Mouse (Mus musculus) midbrain, embryonic 12.5 days (tissue): Measurements from ENCODE around the gene Vmn1r85. TPM values are rescaled to one million over a fixed set of nuclear protein-coding genes. Genes with fewer than 3 reads are reported as not detected.

Experiments used
- ATAC-seq: fragments of 200-750 bp; cut with Nextera tagmentation; 2 replicates; pipeline ENCODE4 v1.8.0; 2017; ENCODE audit warnings: low read depth, moderate TSS enrichment, moderate library complexity; ENCODE audit not compliant: low FRiP score
- H3K27ac ChIP-seq: fragments of 300-500 bp; sonication (generic); replicated peaks from 2 replicates; pipeline ENCODE4 v1.5.1; 2016; ENCODE audit warnings: mild to moderate bottlenecking
- H3K27me3 ChIP-seq: fragments of 300-500 bp; sonication (generic); 2 replicates; pipeline ENCODE4 v1.6.1; 2016; ENCODE audit warnings: mild to moderate bottlenecking
- H3K36me3 ChIP-seq: fragments of 300-500 bp; sonication (generic); 2 replicates; pipeline ENCODE4 v1.6.1; 2016
- H3K4me1 ChIP-seq: fragments of 300-500 bp; sonication (generic); 2 replicates; pipeline ENCODE4 v1.6.1; 2016
- H3K4me2 ChIP-seq: fragments of 300-500 bp; sonication (generic); replicated peaks from 2 replicates; pipeline ENCODE4 v1.6.1; 2016; ENCODE audit warnings: mild to moderate bottlenecking, moderate library complexity
- H3K4me3 ChIP-seq: fragments of 300-500 bp; sonication (generic); 2 replicates; pipeline ENCODE4 v1.5.1; 2016; ENCODE audit warnings: mild to moderate bottlenecking
- H3K9ac ChIP-seq: fragments of 300-500 bp; sonication (generic); replicated peaks from 2 replicates; pipeline ENCODE4 v1.6.1; 2016; ENCODE audit warnings: mild to moderate bottlenecking, moderate library complexity
- H3K9me3 ChIP-seq: fragments of 300-500 bp; sonication (generic); 2 replicates; pipeline ENCODE4 v1.6.1; 2016; ENCODE audit warnings: mild to moderate bottlenecking
- WGBS: fragments of 180-500 bp; shearing (Covaris S2); methylation state at CpG from one replicate; pipeline ENCODE4 v1.1.7; 2016; 5-methylcytosine and 5-hydroxymethylcytosine counted together
- polyA plus RNA-seq: library from polyadenylated mRNA; unstranded; fragments of >200 nt; fragmentation: Nextera tagmentation; extraction: Ambion mirVana; gene quantifications from 2 replicates; pipeline ENCODE4 v1.2.1, GENCODE M21; 2016

Gene Vmn1r85
- polyA plus RNA-seq, 1 experiment from 2014 or later, result not detected

- Histone ChIP-seq H3K4me3 (peak overlapping the region; percentile 51), H3K36me3 (no peaks in the 10 kb centered on the region), H3K4me1 (peaks cover 6% of the 10 kb centered on the region), H3K9me3 (no peaks in the 10 kb centered on the region), H3K9ac (no peak overlapping the region), H3K27ac (0 out of 2 replicates have a peak overlapping the region, but pooled peaks have one; percentile 91), H3K27me3 (no peaks in the 10 kb centered on the region), H3K4me2 (peak overlapping the region; percentile 52)
- WGBS, result 97% methylated on average over 2 of the region's 2 CpGs
- ATAC-seq, result no peak
These were observed 41.5 kb downstream of the Vmn1r85 start for GRCm38 (mm10) chr7:13053501-13053900.

- Histone ChIP-seq H3K27ac (no peak overlapping the region), H3K4me2 (no peak overlapping the region), H3K4me1 (peaks cover 6% of the 10 kb centered on the region), H3K9me3 (no peaks in the 10 kb centered on the region), H3K27me3 (no peaks in the 10 kb centered on the region), H3K9ac (no peak overlapping the region), H3K4me3 (no peak overlapping the region), H3K36me3 (no peaks in the 10 kb centered on the region)
- no peak for ATAC-seq
- WGBS, result 87% methylated on average over 13 of the region's 13 CpGs
These were observed 42.0 kb downstream of the Vmn1r85 start for GRCm38 (mm10) chr7:13053001-13053400.

- ATAC-seq, result peak; percentile 50
- peaks cover 6% of the 10 kb centered on the region; the same call in 1 of the 2 replicates for H3K9me3 ChIP-seq
- no peak overlapping the region for H3K4me2 ChIP-seq
- H3K27ac ChIP-seq, result no peak overlapping the region
- H3K4me3 ChIP-seq, result no peak overlapping the region
- 6% methylated on average over 2 of the region's 2 CpGs for WGBS
- H3K36me3 ChIP-seq, result no peaks in the 10 kb centered on the region
- H3K4me1 ChIP-seq, result peaks cover 14% of the 10 kb centered on the region
- H3K27me3 ChIP-seq, result peaks cover 47% of the 10 kb centered on the region
- no peak overlapping the region for H3K9ac ChIP-seq
These were observed 48.9 kb downstream of the Vmn1r85 start for GRCm38 (mm10) chr7:13046084-13046483.

GRCm38 (mm10) chr7:13044254-13044625 lies 50.7 kb downstream of the Vmn1r85 start:
- Histone ChIP-seq H3K9me3 (peaks cover 6% of the 10 kb centered on the region; the same call in 1 of the 2 replicates), H3K9ac (peak overlapping the region; percentile 67), H3K27me3 (peaks cover 53% of the 10 kb centered on the region), H3K4me2 (peak overlapping the region; percentile 87), H3K4me3 (peak overlapping the region; percentile 50), H3K4me1 (peaks cover 16% of the 10 kb centered on the region), H3K36me3 (no peaks in the 10 kb centered on the region), H3K27ac (no peak overlapping the region)
- WGBS, result 3% methylated on average over 23 of the region's 23 CpGs
- ATAC-seq, result peak; percentile 17

GRCm38 (mm10) chr7:13043445-13044253 lies 51.3 kb downstream of the Vmn1r85 start:
- peak overlapping the region; percentile 87 for H3K4me2 ChIP-seq
- peak; percentile 35 for ATAC-seq
- no peaks in the 10 kb centered on the region for H3K36me3 ChIP-seq
- peak overlapping the region; percentile 67 for H3K9ac ChIP-seq
- WGBS, result 6% methylated on average over 88 of the region's 88 CpGs
- H3K9me3 ChIP-seq, result peaks cover 6% of the 10 kb centered on the region; the same call in 1 of the 2 replicates
- no peak overlapping the region; the same call in 1 of the 2 replicates for H3K27ac ChIP-seq
- H3K27me3 ChIP-seq, result peaks cover 53% of the 10 kb centered on the region
- H3K4me3 ChIP-seq, result peak overlapping the region; percentile 50
- H3K4me1 ChIP-seq, result peaks cover 22% of the 10 kb centered on the region

GRCm38 (mm10) chr7:13043120-13043444 lies 51.9 kb downstream of the Vmn1r85 start:
- Histone ChIP-seq H3K9ac (peak overlapping the region; percentile 67; the same call in 1 of the 2 replicates), H3K27ac (no peak overlapping the region), H3K4me2 (peak overlapping the region; percentile 87), H3K27me3 (peaks cover 53% of the 10 kb centered on the region), H3K9me3 (peaks cover 6% of the 10 kb centered on the region; the same call in 1 of the 2 replicates), H3K36me3 (no peaks in the 10 kb centered on the region), H3K4me1 (peaks cover 25% of the 10 kb centered on the region), H3K4me3 (peak overlapping the region; percentile 50)
- 42% methylated on average over 16 of the region's 16 CpGs for WGBS
- no peak for ATAC-seq

- no peak overlapping the region for H3K9ac ChIP-seq
These were observed 52.5 kb downstream of the Vmn1r85 start for GRCm38 (mm10) chr7:13042511-13042910.

GRCm38 (mm10) chr7:13041256-13041655 lies 53.7 kb downstream of the Vmn1r85 start:
- Histone ChIP-seq H3K27me3 (peaks cover 53% of the 10 kb centered on the region), H3K4me3 (no peak overlapping the region), H3K9ac (no peak overlapping the region), H3K4me1 (peaks cover 33% of the 10 kb centered on the region), H3K36me3 (peaks cover 2% of the 10 kb centered on the region), H3K9me3 (peaks cover 6% of the 10 kb centered on the region; the same call in 1 of the 2 replicates), H3K27ac (no peak overlapping the region), H3K4me2 (no peak overlapping the region)
- WGBS, result 74% methylated on average over 1 of the region's 1 CpGs
- ATAC-seq, result no peak

More at GRCm38 (mm10) chr7:13042511-13042910, 52.5 kb downstream of the Vmn1r85 start:
- no peak overlapping the region for H3K27ac ChIP-seq
- peaks cover 53% of the 10 kb centered on the region for H3K27me3 ChIP-seq
- H3K4me2 ChIP-seq, result no peak overlapping the region
- peaks cover 25% of the 10 kb centered on the region for H3K4me1 ChIP-seq
- H3K4me3 ChIP-seq, result no peak overlapping the region
- no peaks in the 10 kb centered on the region for H3K36me3 ChIP-seq
- 78% methylated on average over 6 of the region's 6 CpGs for WGBS
- no peak for ATAC-seq
- H3K9me3 ChIP-seq, result peaks cover 6% of the 10 kb centered on the region; the same call in 1 of the 2 replicates

GRCm38 (mm10) chr7:13039181-13039580 lies 55.8 kb downstream of the Vmn1r85 start:
- ATAC-seq, result no peak
- H3K27ac ChIP-seq, result no peak overlapping the region
- peaks cover 16% of the 10 kb centered on the region for H3K36me3 ChIP-seq
- H3K27me3 ChIP-seq, result peaks cover 37% of the 10 kb centered on the region
- H3K4me2 ChIP-seq, result peak overlapping the region; percentile 79
- peaks cover 39% of the 10 kb centered on the region for H3K4me1 ChIP-seq
- 83% methylated on average over 1 of the region's 1 CpGs for WGBS
- peak overlapping the region; percentile 81; the same call in 1 of the 2 replicates for H3K4me3 ChIP-seq
- peak overlapping the region; percentile 94; the same call in 1 of the 2 replicates for H3K9ac ChIP-seq
- H3K9me3 ChIP-seq, result peaks cover 6% of the 10 kb centered on the region; the same call in 1 of the 2 replicates

- no peak for ATAC-seq
- H3K27me3 ChIP-seq, result peaks cover 32% of the 10 kb centered on the region
- H3K9ac ChIP-seq, result peak overlapping the region; percentile 94
- peaks cover 16% of the 10 kb centered on the region for H3K36me3 ChIP-seq
- peak overlapping the region; percentile 100 for H3K27ac ChIP-seq
- peak overlapping the region; percentile 81 for H3K4me3 ChIP-seq
- WGBS, result 30% methylated on average over 15 of the region's 15 CpGs
- peaks cover 38% of the 10 kb centered on the region for H3K4me1 ChIP-seq
- H3K9me3 ChIP-seq, result peaks cover 6% of the 10 kb centered on the region; the same call in 1 of the 2 replicates
- H3K4me2 ChIP-seq, result peak overlapping the region; percentile 79
These were observed 56.3 kb downstream of the Vmn1r85 start for GRCm38 (mm10) chr7:13038621-13039169.

GRCm38 (mm10) chr7:13037901-13038555 lies 56.9 kb downstream of the Vmn1r85 start, which contains the start of gene Ube2m:
Ube2m (minus strand) TSS chr7:13038275.
- peak within 1 kb of the TSS; percentile 94 for H3K9ac ChIP-seq
- H3K36me3 ChIP-seq, result peaks cover 16% of the 10 kb centered on the region
- peak within 1 kb of the TSS; percentile 79 for H3K4me2 ChIP-seq
- peak; percentile 92 for ATAC-seq
- peaks cover 38% of the 10 kb centered on the region for H3K4me1 ChIP-seq
- under 1% methylated on average over 65 of the region's 65 CpGs for whole genome bisulfite sequencing
- peaks cover under 1% of the 10 kb centered on the region; the same call in 1 of the 2 replicates for H3K9me3 ChIP-seq
- H3K4me3 ChIP-seq, result peak within 1 kb of the TSS; percentile 81
- peaks cover 25% of the 10 kb centered on the region for H3K27me3 ChIP-seq
- H3K27ac ChIP-seq, result peak within 1 kb of the TSS; percentile 100
